Mouse (Mus musculus) erythroblast, embryonic 14.5 days (primary cell): Measurements from ENCODE around the gene Gipr.

Experiments
- GATA1 ChIP-seq: IDR thresholded peaks from 2 replicates; pipeline ENCODE4 v1.6.1; 2012; ENCODE audit warnings: low read length, inconsistent platforms, mixed read lengths
- TAL1 ChIP-seq: IDR thresholded peaks from 3 replicates; pipeline ENCODE4 v1.6.1; 2012; ENCODE audit warnings: low read length, inconsistent platforms, mixed read lengths

GRCm38 (mm10) chr7:19184250-19184649 lies 18.3 kb upstream of the Gipr start:
- TF ChIP-seq TAL1 = no peak
- no peak for TF ChIP-seq GATA1
